Mouse (Mus musculus): Measurements from ENCODE around the gene Ipo7.

DNA sequence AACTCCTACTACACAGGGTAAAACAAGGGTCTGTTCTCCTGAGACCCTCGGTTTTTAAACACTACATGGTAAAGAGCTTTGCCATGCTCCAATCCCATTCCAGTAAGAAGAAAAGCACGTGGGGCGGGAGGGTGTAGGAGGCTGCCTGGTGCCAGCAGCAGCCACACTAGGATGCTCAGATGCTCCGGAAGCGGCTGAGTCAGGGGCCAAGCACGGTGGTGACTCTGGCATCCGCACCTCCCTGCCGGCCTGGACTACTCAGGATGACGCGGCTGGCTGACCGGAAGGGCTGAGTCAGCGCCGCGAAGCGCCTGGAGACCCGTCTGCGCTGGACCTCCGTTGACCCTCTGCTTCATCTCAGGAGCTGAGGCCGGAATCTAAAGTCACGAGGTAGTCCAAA, 15.1 kb upstream of the Ipo7 start:
- TF ChIP-seq POLR2A (IDR thresholded peaks at IDR 0.05; ENCODE audit: borderline replicate concordance, extremely low read depth, low read depth, low read length): no peak
- no peak for TF ChIP-seq CTCF (IDR thresholded peaks at IDR 0.05; ENCODE audit: insufficient read depth, low read length)

Measured in lung, adult 2 months (tissue).